Mouse (Mus musculus) mouse trophoblast stem cell (cell line): ENCODE measurements around the gene Exosc2.

Experiments used
- in situ Hi-C, 2 experiments: fragments of 300-500 bp; cut with MseI, MboI; formaldehyde crosslinking; loops; 2 replicates in 1 of 2; 3 replicates in 1 of 2; pipeline ENCODE4 v1.15.1; 2025

Gene Exosc2

GRCm38 (mm10) chr2:31670551-31671035 is at the start of gene Exosc2:
Gene Exosc2 (plus strand): TSS chr2:31670715.
- in situ Hi-C loops = no loop called here

GRCm38 (mm10) chr2:31633531-31633930 is 37.0 kb upstream of the Exosc2 start:
- in situ Hi-C loops = no loop called here

- in situ Hi-C loops = no loop called here
Observed at GRCm38 (mm10) chr2:31635281-31636137, 35.0 kb upstream of the Exosc2 start.

GRCm38 (mm10) chr2:31636138-31636741 is 34.3 kb upstream of the Exosc2 start:
- in situ Hi-C loops = no loop called here

GRCm38 (mm10) chr2:31636742-31637141 is 33.8 kb upstream of the Exosc2 start:
- in situ Hi-C loops = no loop called here

- in situ Hi-C loops = no loop called here
Observed at GRCm38 (mm10) chr2:31637311-31637710, 33.2 kb upstream of the Exosc2 start.

GRCm38 (mm10) chr2:31637807-31638206 is 32.7 kb upstream of the Exosc2 start:
- in situ Hi-C loops = no loop called here

GRCm38 (mm10) chr2:31638581-31639465 is 31.7 kb upstream of the Exosc2 start:
- in situ Hi-C loops = no loop called here

- in situ Hi-C loops = no loop called here
Observed at GRCm38 (mm10) chr2:31639466-31639760, 31.1 kb upstream of the Exosc2 start.

GRCm38 (mm10) chr2:31639901-31640608 is 30.5 kb upstream of the Exosc2 start, which contains the start of gene Prdm12:
Gene Prdm12 (plus strand): TSS chr2:31640037.
- in situ Hi-C loops = no loop called here

GRCm38 (mm10) chr2:31640609-31641507 is 29.7 kb upstream of the Exosc2 start:
- in situ Hi-C loops = no loop called here

- in situ Hi-C loops = no loop called here
Observed at GRCm38 (mm10) chr2:31641508-31641830, 29.0 kb upstream of the Exosc2 start.

- in situ Hi-C loops = no loop called here
Observed at GRCm38 (mm10) chr2:31641929-31642328, 28.6 kb upstream of the Exosc2 start.

GRCm38 (mm10) chr2:31653971-31654853 is 16.3 kb upstream of the Exosc2 start:
- in situ Hi-C loops = loop anchor here in 1 of 2 experiments (10.0 kb wide), 1 partner anchor 169 kb away; no protein-coding TSS in a partner anchor

GRCm38 (mm10) chr2:31654854-31655559 is 15.5 kb upstream of the Exosc2 start:
- in situ Hi-C loops = loop anchor here in 1 of 2 experiments (10.0 kb wide), 1 partner anchor 170 kb away; no protein-coding TSS in a partner anchor

GRCm38 (mm10) chr2:31656374-31656773 is 14.1 kb upstream of the Exosc2 start:
- in situ Hi-C loops = loop anchor here in 1 of 2 experiments (10.0 kb wide), 1 partner anchor 172 kb away; no protein-coding TSS in a partner anchor

GRCm38 (mm10) chr2:31662939-31663803 is 7.3 kb upstream of the Exosc2 start:
- in situ Hi-C loops = loop anchor here in 1 of 2 experiments (10.0 kb wide), 1 partner anchor 178 kb away; no protein-coding TSS in a partner anchor
